Mouse (Mus musculus) C2C12 (cell line): ENCODE measurements around the gene BC048562. TPM values are rescaled to one million over a fixed set of nuclear protein-coding genes. Genes with fewer than 3 reads are reported as not detected.

Source experiments
- H3K27me3 ChIP-seq: one replicate; pipeline ENCODE4 v1.6.1; 2011; ENCODE audit not compliant: control insufficient read depth, insufficient read depth, insufficient read length
- H3K36me3 ChIP-seq: one replicate; pipeline ENCODE4 v1.6.1; 2011; ENCODE audit not compliant: control insufficient read depth, insufficient read depth
- H3K4me3 ChIP-seq: one replicate; pipeline ENCODE4 v1.5.1; 2011; ENCODE audit warnings: mild to moderate bottlenecking, control low read depth; ENCODE audit not compliant: poor library complexity, insufficient read depth, severe bottlenecking
- H3K79me2 ChIP-seq: one replicate; pipeline ENCODE4 v1.6.1; 2011; ENCODE audit not compliant: control insufficient read depth, insufficient read depth
- H3K79me3 ChIP-seq: one replicate; pipeline ENCODE4 v1.6.1; 2011; ENCODE audit warnings: low read depth, control low read depth
- H3ac ChIP-seq: one replicate; pipeline ENCODE3; 2011; ENCODE audit warnings: low read depth; ENCODE audit not compliant: control insufficient read depth, insufficient read length
- CEBPB ChIP-seq: IDR thresholded peaks from one replicate; pipeline ENCODE4 v1.6.1; 2011; ENCODE audit warnings: low read depth, mild to moderate bottlenecking, control low read depth, moderate library complexity
- CTCF ChIP-seq: IDR thresholded peaks from one replicate; pipeline ENCODE4 v1.5.1; 2011; ENCODE audit not compliant: control insufficient read depth, insufficient read depth, insufficient read length
- FOSL1 ChIP-seq: IDR thresholded peaks from one replicate; pipeline ENCODE4 v1.8.0; 2011; ENCODE audit warnings: mild to moderate bottlenecking, low read length; ENCODE audit not compliant: poor library complexity, insufficient read depth, severe bottlenecking
- MAX ChIP-seq: IDR thresholded peaks from one replicate; pipeline ENCODE4 v1.6.1; 2011; ENCODE audit warnings: mild to moderate bottlenecking, control low read depth
- MYOD1 ChIP-seq: IDR thresholded peaks from one replicate; pipeline ENCODE4 v1.6.1; 2011; ENCODE audit warnings: low read depth; ENCODE audit not compliant: control insufficient read depth, insufficient read length
- MYOG ChIP-seq: IDR thresholded peaks from one replicate; pipeline ENCODE4 v1.6.1; 2011; ENCODE audit not compliant: control insufficient read depth, insufficient read length; ENCODE audit errors: extremely low read depth
- USF1 ChIP-seq: IDR thresholded peaks from one replicate; pipeline ENCODE4 v1.6.1; 2011; ENCODE audit warnings: low read depth, mild to moderate bottlenecking, control low read depth, moderate library complexity
- long read RNA-seq, 2 experiments: library from polyadenylated mRNA; unstranded; transcript quantifications; one replicate each; pipeline ENCODE4 v2.0.0; 2019 to 2020
- polyA plus RNA-seq: library from polyadenylated mRNA; unstranded; fragments of >200 nt; fragmentation: generic; extraction: Trizol; gene quantifications from one replicate; pipeline ENCODE4 v1.2.1, GENCODE M21; 2012; ENCODE audit warnings: missing spikeins

Gene BC048562
- not detected for polyA plus RNA-seq
- long read RNA-seq, experiment 1, result 0 reads
- long read RNA-seq, experiment 2, result 0 reads

DNA sequence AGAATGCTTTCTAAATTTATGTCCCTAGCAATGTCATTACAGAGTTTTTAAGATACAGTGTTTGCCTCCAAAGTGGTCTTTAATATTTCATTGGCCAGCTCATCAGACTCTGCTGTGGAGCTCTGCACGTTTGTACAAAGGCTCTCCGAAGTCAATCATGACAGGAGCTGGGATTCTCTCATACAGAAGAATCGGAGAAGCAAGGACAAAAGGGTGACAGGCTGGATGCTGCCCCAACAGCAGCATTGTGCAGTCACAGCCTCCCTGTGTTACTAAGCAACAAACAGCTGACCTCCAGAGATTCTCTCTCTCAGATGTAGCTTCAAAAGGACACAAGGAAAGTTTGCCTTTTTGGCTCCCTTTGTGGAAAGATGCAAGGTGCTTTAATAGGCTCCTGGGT, at the start of gene BC048562:
Gene BC048562, plus strand, starts transcription at position 301 of the 400 bp plus-strand sequence.
- H3K36me3 ChIP-seq, result no peaks in the 10 kb centered on the region
- no peak within 1 kb of the TSS for H3K4me3 ChIP-seq
- no peaks in the 10 kb centered on the region for H3K79me2 ChIP-seq
- TF ChIP-seq USF1, result no peak
- TF ChIP-seq FOSL1, result no peak
- no peak for TF ChIP-seq MAX
- no peak for TF ChIP-seq MYOD1
- no peak for TF ChIP-seq CEBPB
- TF ChIP-seq CTCF, result no peak
- TF ChIP-seq MYOG, result no peak
- peaks cover 27% of the 10 kb centered on the region for H3K27me3 ChIP-seq
- no peak within 1 kb of the TSS for H3ac ChIP-seq
- no peaks in the 10 kb centered on the region for H3K79me3 ChIP-seq

DNA sequence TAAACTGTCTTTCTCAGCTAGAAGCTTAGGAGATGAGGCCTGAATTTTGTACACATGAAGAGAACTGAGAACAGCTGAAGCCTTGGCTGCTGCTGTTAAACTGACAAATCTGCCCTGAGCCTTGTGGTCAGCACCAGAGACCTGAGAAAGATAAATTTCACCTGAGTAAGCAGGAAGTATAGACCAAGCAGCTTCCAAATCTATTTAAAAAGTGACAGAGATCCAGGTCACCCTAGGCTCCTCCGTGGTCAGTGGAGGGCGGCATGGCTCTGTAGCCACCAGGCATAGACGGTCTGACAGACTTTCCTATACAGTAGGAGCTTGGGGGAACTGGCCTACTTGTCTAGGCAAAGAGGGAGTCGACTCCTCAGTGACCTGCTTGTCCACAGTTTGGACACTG, 49.5 kb upstream of the BC048562 start:
- TF ChIP-seq CEBPB (no peak), MAX (no peak), MYOD1 (no peak), CTCF (no peak), USF1 (no peak), MYOG (no peak), FOSL1 (no peak)
- Histone ChIP-seq H3K79me3 (no peaks in the 10 kb centered on the region), H3K36me3 (peaks cover 67% of the 10 kb centered on the region), H3K4me3 (no peak overlapping the region), H3K79me2 (no peaks in the 10 kb centered on the region), H3ac (no peak overlapping the region), H3K27me3 (no peaks in the 10 kb centered on the region)

DNA sequence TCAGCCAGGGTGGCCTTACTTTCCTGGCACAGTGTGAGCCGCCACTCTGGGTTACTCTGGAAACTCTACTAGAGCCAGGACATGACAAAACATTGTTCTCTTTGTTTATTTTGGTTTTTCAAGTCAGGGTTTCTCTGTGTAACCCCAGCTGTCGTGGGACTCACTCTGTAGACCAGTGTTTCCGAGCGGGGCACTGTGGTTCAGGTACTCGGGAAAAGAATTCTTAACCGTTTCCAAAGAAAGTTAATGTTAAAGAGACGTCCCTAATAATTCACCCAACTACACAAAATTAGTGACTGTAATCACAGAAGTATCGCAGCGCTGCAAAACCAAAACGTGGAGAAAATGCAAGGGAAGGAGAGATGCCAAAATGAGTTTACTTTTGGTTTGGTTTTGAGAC, 47.7 kb upstream of the BC048562 start:
- no peak for TF ChIP-seq CEBPB
- TF ChIP-seq USF1, result no peak
- no peak for TF ChIP-seq MYOD1
- no peak for TF ChIP-seq MAX
- TF ChIP-seq FOSL1, result no peak
- no peak for TF ChIP-seq MYOG
- no peak for TF ChIP-seq CTCF
- Histone ChIP-seq H3K4me3 (no peak overlapping the region), H3K36me3 (peaks cover 66% of the 10 kb centered on the region), H3K79me2 (no peaks in the 10 kb centered on the region), H3ac (no peak overlapping the region), H3K27me3 (no peaks in the 10 kb centered on the region), H3K79me3 (no peaks in the 10 kb centered on the region)

DNA sequence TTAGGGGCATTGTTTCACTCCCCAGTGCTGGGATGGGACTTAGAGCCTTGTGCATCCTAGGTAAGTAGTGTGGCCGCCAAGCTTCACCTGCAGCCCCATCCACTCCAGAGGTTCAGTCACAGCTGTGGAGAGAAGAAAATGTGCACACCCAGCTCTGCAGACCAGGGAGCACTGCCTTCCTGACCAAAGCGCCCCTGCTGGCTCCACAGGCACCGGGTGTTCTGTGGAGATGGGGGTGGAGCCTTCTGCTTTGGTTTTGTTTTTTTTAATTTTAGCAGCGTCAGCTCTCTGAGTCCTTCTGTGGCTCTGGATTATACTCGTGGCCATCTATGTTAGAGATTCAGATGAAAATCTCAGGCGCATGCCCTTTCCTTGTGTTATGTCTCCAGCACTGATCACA, 47.1 kb upstream of the BC048562 start:
- TF ChIP-seq MAX, result no peak
- no peak for TF ChIP-seq FOSL1
- no peak for TF ChIP-seq MYOG
- TF ChIP-seq MYOD1, result no peak
- TF ChIP-seq CTCF, result no peak
- TF ChIP-seq CEBPB, result no peak
- TF ChIP-seq USF1, result no peak
- H3K4me3 ChIP-seq, result no peak overlapping the region
- H3ac ChIP-seq, result no peak overlapping the region
- no peaks in the 10 kb centered on the region for H3K79me3 ChIP-seq
- H3K79me2 ChIP-seq, result no peaks in the 10 kb centered on the region
- H3K36me3 ChIP-seq, result peaks cover 61% of the 10 kb centered on the region
- H3K27me3 ChIP-seq, result no peaks in the 10 kb centered on the region

DNA sequence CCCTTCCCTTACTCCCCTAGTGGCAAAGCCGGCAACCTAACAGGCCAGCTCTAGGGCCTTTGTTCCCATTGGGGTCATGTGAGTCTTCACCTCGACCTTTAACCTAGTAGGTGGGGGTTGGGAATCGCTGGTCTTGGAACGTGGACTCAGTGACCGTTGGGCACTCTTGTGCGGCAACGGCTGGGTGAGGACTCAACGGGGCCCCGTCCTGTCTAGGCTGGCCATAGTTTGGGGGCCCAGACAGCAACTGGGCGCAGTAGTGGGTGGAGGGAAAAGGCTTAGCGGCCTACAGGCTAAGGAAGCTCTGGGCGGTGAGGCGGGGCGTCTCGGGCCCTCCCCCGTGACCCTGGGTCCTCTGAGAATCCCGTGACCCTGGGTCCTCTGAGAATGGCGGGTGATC, 43.6 kb upstream of the BC048562 start, which contains the start of gene 1700102P08Rik:
Gene 1700102P08Rik, plus strand, starts transcription at position 130 of the 400 bp plus-strand sequence.
- Histone ChIP-seq H3K36me3 (peaks cover 33% of the 10 kb centered on the region), H3K27me3 (no peaks in the 10 kb centered on the region), H3K4me3 (no peak within 1 kb of the TSS), H3K79me3 (no peaks in the 10 kb centered on the region), H3ac (no peak within 1 kb of the TSS), H3K79me2 (no peaks in the 10 kb centered on the region)
- TF ChIP-seq CEBPB, result no peak
- TF ChIP-seq MYOD1, result no peak
- no peak for TF ChIP-seq MYOG
- no peak for TF ChIP-seq FOSL1
- TF ChIP-seq USF1, result no peak
- TF ChIP-seq CTCF, result no peak
- TF ChIP-seq MAX, result no peak

DNA sequence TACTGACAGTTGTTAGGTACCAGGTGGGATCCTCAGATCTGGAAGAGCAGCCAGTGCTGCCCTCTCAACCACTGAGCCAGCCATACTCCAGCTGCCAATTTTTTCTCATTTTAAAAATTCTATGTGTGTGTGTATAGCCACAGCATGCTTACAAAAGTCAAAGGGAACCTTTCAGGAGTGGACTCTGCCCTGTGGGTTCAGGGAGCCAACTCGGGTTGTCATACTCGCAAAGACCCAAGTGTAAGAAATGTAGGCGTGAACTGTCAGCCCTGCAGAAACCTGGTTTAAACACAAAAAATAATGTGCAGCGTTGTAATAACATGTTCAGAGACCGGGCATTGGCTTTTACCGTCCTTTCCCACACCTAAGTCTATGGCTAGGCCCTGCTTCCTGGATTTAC, 42.1 kb upstream of the BC048562 start:
- Histone ChIP-seq H3K4me3 (no peak overlapping the region), H3K27me3 (no peaks in the 10 kb centered on the region), H3K79me2 (no peaks in the 10 kb centered on the region), H3ac (no peak overlapping the region), H3K79me3 (no peaks in the 10 kb centered on the region), H3K36me3 (peaks cover 20% of the 10 kb centered on the region)
- no peak for TF ChIP-seq MYOD1
- no peak for TF ChIP-seq MYOG
- TF ChIP-seq CTCF, result no peak
- no peak for TF ChIP-seq CEBPB
- TF ChIP-seq USF1, result no peak
- TF ChIP-seq MAX, result no peak
- no peak for TF ChIP-seq FOSL1
